Mouse (Mus musculus): ENCODE measurements around the gene Snx5. TPM values are rescaled to one million over a fixed set of nuclear protein-coding genes. Genes with fewer than 3 reads are reported as not detected.
A peak's percentile ranks its signal among the peaks of the same experiment; 100 is the strongest.

The Snx5 gene
- 499 and 538 TPM in 2 replicates for polyA plus RNA-seq (2011; ENCODE audit: insufficient read depth, insufficient read length, low read depth, missing spikeins)

DNA sequence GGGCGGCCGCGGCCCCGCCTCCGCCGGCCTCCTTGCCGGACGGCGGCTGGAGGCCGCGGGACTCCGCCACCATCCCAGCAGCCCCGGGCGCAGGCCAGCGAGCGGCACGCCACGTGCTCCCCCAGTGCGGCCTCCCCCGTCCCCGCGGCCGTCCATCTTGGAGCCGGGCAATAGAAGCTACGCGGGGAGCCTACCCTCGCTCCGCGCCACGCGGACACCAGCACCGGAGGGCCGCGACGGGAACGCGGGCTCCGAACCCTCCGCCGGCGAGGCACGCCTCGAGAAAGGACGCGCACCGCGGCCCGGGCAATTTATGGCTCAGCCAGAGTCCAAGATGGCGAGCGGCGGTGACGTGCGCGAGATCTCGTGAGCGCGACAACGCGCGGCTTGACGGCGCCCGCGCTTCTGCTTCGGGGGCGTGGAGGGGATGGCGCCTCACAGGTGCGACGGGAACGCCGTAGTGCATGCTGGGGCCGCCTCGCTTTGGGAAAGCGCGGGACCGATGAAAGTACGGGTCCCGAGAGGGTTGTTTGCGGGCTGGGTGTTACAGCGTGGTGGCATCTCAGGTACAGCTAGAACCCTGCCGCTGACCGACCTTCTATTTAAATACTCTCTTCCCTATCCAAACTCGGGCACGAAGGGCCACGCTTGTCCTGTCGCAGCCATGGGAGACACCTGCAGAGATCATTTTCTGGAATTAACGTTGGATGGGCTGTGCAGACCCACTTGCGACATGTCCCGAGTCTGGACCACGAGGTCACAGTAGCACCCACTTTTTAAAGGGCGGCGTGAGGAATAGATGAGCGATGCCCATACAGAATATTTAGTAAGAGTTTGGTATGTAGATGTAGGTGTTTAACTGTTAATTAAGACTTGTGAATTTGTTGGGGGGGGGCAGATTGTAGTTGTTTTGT, at the start of gene Snx5, which contains the start of gene Mgme1:
Gene Snx5 (minus strand): TSS at position 400 of the 914 bp plus-strand sequence.
Gene Mgme1 (plus strand): TSS at position 157 of the 914 bp plus-strand sequence.
- H3K27ac ChIP-seq (ENCODE audit: insufficient read depth, low read length): peak within 1 kb of the TSS; percentile 83
- H3K36me3 ChIP-seq (ENCODE audit: control insufficient read depth, insufficient read depth, low read length, poor library complexity, severe bottlenecking): peaks cover 62% of the 10 kb centered on the region
- peak within 1 kb of the TSS; percentile 97 for H3K4me3 ChIP-seq (ENCODE audit: low read depth, low read length)
- peaks cover 3% of the 10 kb centered on the region for H3K4me1 ChIP-seq (ENCODE audit: control insufficient read depth, insufficient read depth, low read length)
- H3K27me3 ChIP-seq (ENCODE audit: control insufficient read depth, insufficient read depth, low read length, poor library complexity, severe bottlenecking): no peaks in the 10 kb centered on the region
- peak within 1 kb of the TSS; percentile 98 for H3K9ac ChIP-seq (ENCODE audit: low read depth, poor library complexity, severe bottlenecking)
- H3K9me3 ChIP-seq (replicated peaks; ENCODE audit: control insufficient read depth, insufficient read depth, low read length, poor library complexity, severe bottlenecking): no peaks in the 10 kb centered on the region; the same call in 1 of the 2 replicates
- no peak for TF ChIP-seq CTCF (IDR thresholded peaks at IDR 0.05; ENCODE audit: low read depth, low read length)
- peak; percentile 71 for TF ChIP-seq POLR2A (IDR thresholded peaks at IDR 0.05; ENCODE audit: insufficient read depth, low read length)
- TF ChIP-seq EP300 (IDR thresholded peaks at IDR 0.05; ENCODE audit: insufficient read depth, low read depth, low read length): 0 out of 2 replicates have a peak, but pooled peaks have one; percentile 44

DNA sequence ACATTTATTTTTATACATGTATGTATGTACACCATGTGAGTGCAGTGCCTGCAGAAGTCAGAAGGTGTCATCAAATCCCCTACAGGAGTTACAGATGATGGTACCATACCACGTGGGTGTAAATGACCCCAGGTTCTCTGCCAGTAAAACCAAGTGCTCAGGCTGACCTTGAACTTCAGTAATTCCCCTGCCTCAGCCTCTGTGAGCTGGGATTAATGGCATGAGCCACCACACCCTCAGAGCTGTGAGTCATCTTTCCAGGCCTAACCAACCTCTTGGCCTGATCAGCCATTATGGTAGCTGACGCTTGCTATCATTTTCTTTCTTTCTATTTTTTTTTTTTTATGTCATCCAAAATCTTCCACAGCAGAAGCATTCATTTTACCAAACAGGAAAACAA, 40.7 kb upstream of the Snx5 start:
- Histone ChIP-seq H3K36me3 (ENCODE audit: control insufficient read depth, insufficient read depth, low read length, poor library complexity, severe bottlenecking) (no peaks in the 10 kb centered on the region; the same call in 1 of the 2 replicates), H3K4me3 (ENCODE audit: low read depth, low read length) (no peak overlapping the region), H3K9me3 (replicated peaks; ENCODE audit: control insufficient read depth, insufficient read depth, low read length, poor library complexity, severe bottlenecking) (no peaks in the 10 kb centered on the region), H3K4me1 (ENCODE audit: control insufficient read depth, insufficient read depth, low read length) (peaks cover 1% of the 10 kb centered on the region), H3K27ac (ENCODE audit: insufficient read depth, low read length) (no peak overlapping the region), H3K27me3 (ENCODE audit: control insufficient read depth, insufficient read depth, low read length, poor library complexity, severe bottlenecking) (no peaks in the 10 kb centered on the region), H3K9ac (ENCODE audit: low read depth, poor library complexity, severe bottlenecking) (no peak overlapping the region)
- no peak for TF ChIP-seq POLR2A (IDR thresholded peaks at IDR 0.05; ENCODE audit: insufficient read depth, low read length)
- no peak for TF ChIP-seq EP300 (IDR thresholded peaks at IDR 0.05; ENCODE audit: insufficient read depth, low read depth, low read length)
- TF ChIP-seq CTCF (IDR thresholded peaks at IDR 0.05; ENCODE audit: low read depth, low read length): no peak

DNA sequence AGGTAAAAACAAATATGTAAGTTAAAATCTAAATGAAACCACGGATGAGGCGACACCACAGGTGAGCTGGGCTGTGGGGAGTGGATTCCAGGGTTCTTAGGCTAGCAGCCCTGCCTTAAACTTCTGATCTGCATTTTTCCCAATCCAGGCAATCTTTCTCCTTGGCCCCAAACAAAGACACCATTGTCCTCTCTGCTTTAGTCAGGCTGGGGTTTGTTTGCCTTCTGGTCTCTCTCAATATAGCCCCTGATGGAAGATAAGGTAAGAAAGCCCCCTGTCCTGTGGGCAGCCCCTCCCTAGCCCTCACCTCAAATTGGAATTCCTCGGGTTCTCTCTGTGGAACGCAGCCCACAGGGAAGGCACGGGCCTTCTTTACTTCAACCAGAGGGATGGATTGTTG, 39.6 kb upstream of the Snx5 start:
- Histone ChIP-seq H3K27ac (ENCODE audit: insufficient read depth, low read length) (peak overlapping the region; percentile 81), H3K4me1 (ENCODE audit: control insufficient read depth, insufficient read depth, low read length) (no peaks in the 10 kb centered on the region), H3K9me3 (replicated peaks; ENCODE audit: control insufficient read depth, insufficient read depth, low read length, poor library complexity, severe bottlenecking) (no peaks in the 10 kb centered on the region), H3K9ac (ENCODE audit: low read depth, poor library complexity, severe bottlenecking) (0 out of 2 replicates have a peak overlapping the region, but pooled peaks have one; percentile 14), H3K36me3 (ENCODE audit: control insufficient read depth, insufficient read depth, low read length, poor library complexity, severe bottlenecking) (no peaks in the 10 kb centered on the region; the same call in 1 of the 2 replicates), H3K4me3 (ENCODE audit: low read depth, low read length) (no peak overlapping the region), H3K27me3 (ENCODE audit: control insufficient read depth, insufficient read depth, low read length, poor library complexity, severe bottlenecking) (no peaks in the 10 kb centered on the region)
- TF ChIP-seq EP300 (IDR thresholded peaks at IDR 0.05; ENCODE audit: insufficient read depth, low read depth, low read length) (no peak), CTCF (IDR thresholded peaks at IDR 0.05; ENCODE audit: low read depth, low read length) (no peak), POLR2A (IDR thresholded peaks at IDR 0.05; ENCODE audit: insufficient read depth, low read length) (no peak)

DNA sequence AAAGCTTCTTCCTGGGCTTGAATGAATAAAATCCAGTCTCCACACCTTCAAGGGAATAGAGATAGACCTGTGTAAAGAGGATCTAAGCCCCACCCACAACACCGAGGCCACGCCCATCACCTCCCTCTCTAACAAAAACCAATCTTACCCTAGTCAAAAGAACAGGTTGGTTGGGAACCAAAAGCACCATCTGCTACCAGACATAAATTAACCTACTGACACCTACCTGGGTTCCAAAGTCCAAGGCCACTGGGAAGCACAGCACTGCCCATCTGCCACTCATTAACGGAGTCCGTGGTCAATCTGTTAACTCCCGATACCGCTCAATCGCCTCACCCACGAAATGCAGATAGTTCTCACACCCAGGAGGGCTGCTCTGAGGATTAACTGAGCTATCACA, 37.9 kb upstream of the Snx5 start:
- Histone ChIP-seq H3K4me3 (ENCODE audit: low read depth, low read length) (no peak overlapping the region), H3K9ac (ENCODE audit: low read depth, poor library complexity, severe bottlenecking) (no peak overlapping the region), H3K27ac (ENCODE audit: insufficient read depth, low read length) (no peak overlapping the region), H3K27me3 (ENCODE audit: control insufficient read depth, insufficient read depth, low read length, poor library complexity, severe bottlenecking) (no peaks in the 10 kb centered on the region), H3K9me3 (replicated peaks; ENCODE audit: control insufficient read depth, insufficient read depth, low read length, poor library complexity, severe bottlenecking) (no peaks in the 10 kb centered on the region), H3K36me3 (ENCODE audit: control insufficient read depth, insufficient read depth, low read length, poor library complexity, severe bottlenecking) (no peaks in the 10 kb centered on the region), H3K4me1 (ENCODE audit: control insufficient read depth, insufficient read depth, low read length) (peaks cover 4% of the 10 kb centered on the region)
- no peak for TF ChIP-seq POLR2A (IDR thresholded peaks at IDR 0.05; ENCODE audit: insufficient read depth, low read length)

DNA sequence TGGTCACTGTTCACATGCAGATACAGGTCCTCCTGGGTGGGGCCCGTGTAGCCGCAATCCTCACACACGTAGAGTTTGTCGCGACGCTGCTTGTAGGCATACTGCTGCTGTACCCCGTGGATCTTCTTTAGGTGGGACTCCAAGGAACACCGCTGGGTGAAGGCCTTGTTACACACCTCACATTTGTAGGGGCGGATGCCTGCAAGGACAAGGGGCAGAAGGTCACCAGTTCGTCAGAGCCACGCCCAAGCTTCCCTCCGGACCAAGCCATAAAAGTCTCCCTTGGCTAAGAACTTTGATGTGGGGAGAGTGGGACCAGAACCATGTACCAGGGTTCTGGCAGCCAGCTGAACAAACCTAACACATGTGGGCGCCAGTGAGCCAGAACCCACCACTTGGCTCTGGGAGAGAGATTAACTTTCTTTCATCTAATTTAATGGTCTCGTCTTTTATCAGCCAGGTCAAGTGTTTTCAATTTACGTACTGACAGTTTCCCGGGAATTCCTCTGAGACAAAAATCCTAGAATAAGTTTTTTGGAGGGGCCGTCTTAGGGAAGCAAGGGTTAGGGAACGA, 35.1 kb upstream of the Snx5 start:
- H3K4me1 ChIP-seq (ENCODE audit: control insufficient read depth, insufficient read depth, low read length): peaks cover 4% of the 10 kb centered on the region
- H3K27ac ChIP-seq (ENCODE audit: insufficient read depth, low read length): peak overlapping the region; percentile 16; the same call in 1 of the 2 replicates
- peak overlapping the region; percentile 19 for H3K4me3 ChIP-seq (ENCODE audit: low read depth, low read length)
- H3K9me3 ChIP-seq (replicated peaks; ENCODE audit: control insufficient read depth, insufficient read depth, low read length, poor library complexity, severe bottlenecking): no peaks in the 10 kb centered on the region
- no peaks in the 10 kb centered on the region for H3K27me3 ChIP-seq (ENCODE audit: control insufficient read depth, insufficient read depth, low read length, poor library complexity, severe bottlenecking)
- H3K36me3 ChIP-seq (ENCODE audit: control insufficient read depth, insufficient read depth, low read length, poor library complexity, severe bottlenecking): no peaks in the 10 kb centered on the region
- H3K9ac ChIP-seq (ENCODE audit: low read depth, poor library complexity, severe bottlenecking): no peak overlapping the region
- peak; percentile 59 for TF ChIP-seq CTCF (IDR thresholded peaks at IDR 0.05; ENCODE audit: low read depth, low read length)
- TF ChIP-seq EP300 (IDR thresholded peaks at IDR 0.05; ENCODE audit: insufficient read depth, low read depth, low read length): 0 out of 2 replicates have a peak, but pooled peaks have one; percentile 44
- TF ChIP-seq POLR2A (IDR thresholded peaks at IDR 0.05; ENCODE audit: insufficient read depth, low read length): no peak
